Mouse (Mus musculus) spleen, postnatal 10 days (tissue): ENCODE data around the gene Hoxd4.

ENCODE experiments used
- DNase-seq, 2 experiments: peaks; one replicate each; pipeline ENCODE4 v3.0.0; 2021 to 2022; ENCODE audit warnings: low spot score in 2 of 2

The Hoxd4 gene

GRCm38 (mm10) chr2:74678891-74679595 is 32.7 kb upstream of the Hoxd4 start, which contains the start of gene Hoxd11:
TSS of gene Hoxd11 (plus strand) at chr2:74679557.
- DNase-seq = no peak

GRCm38 (mm10) chr2:74679596-74679971 is 32.1 kb upstream of the Hoxd4 start:
- no peak for DNase-seq

GRCm38 (mm10) chr2:74679980-74680379 is 31.7 kb upstream of the Hoxd4 start:
- DNase-seq = peak in 1 of 2 experiments; percentile 15

- DNase-seq = no peak
These were observed 30.9 kb upstream of the Hoxd4 start for GRCm38 (mm10) chr2:74680561-74681398.

- no peak for DNase-seq
These were observed 29.9 kb upstream of the Hoxd4 start for GRCm38 (mm10) chr2:74681594-74682531.

GRCm38 (mm10) chr2:74682796-74683195 is 28.9 kb upstream of the Hoxd4 start:
- no peak for DNase-seq

GRCm38 (mm10) chr2:74683471-74683951 is 28.2 kb upstream of the Hoxd4 start:
- no peak for DNase-seq

- DNase-seq = no peak
These were observed 27.6 kb upstream of the Hoxd4 start for GRCm38 (mm10) chr2:74684106-74684505.

- no peak for DNase-seq
These were observed 26.6 kb upstream of the Hoxd4 start for GRCm38 (mm10) chr2:74685059-74685603.

GRCm38 (mm10) chr2:74686301-74686987 is 25.3 kb upstream of the Hoxd4 start:
- DNase-seq = peak in 1 of 2 experiments; percentile 54

GRCm38 (mm10) chr2:74686988-74687697 is 24.6 kb upstream of the Hoxd4 start:
- DNase-seq = no peak

- no peak for DNase-seq
These were observed 23.8 kb upstream of the Hoxd4 start for GRCm38 (mm10) chr2:74687698-74688555.

GRCm38 (mm10) chr2:74688795-74689573 is 22.7 kb upstream of the Hoxd4 start:
- DNase-seq = no peak

GRCm38 (mm10) chr2:74689574-74690337 is 22.0 kb upstream of the Hoxd4 start:
- DNase-seq = no peak

- DNase-seq = no peak
These were observed 21.4 kb upstream of the Hoxd4 start for GRCm38 (mm10) chr2:74690338-74690716.

GRCm38 (mm10) chr2:74691022-74691951 is 20.4 kb upstream of the Hoxd4 start, which contains the start of gene Hoxd10:
TSS of gene Hoxd10 (plus strand) at chr2:74691924.
- no peak for DNase-seq
